Mouse (Mus musculus) macrophage (primary cell): Measurements from ENCODE around the gene Exoc4. TPM values are rescaled to one million over a fixed set of nuclear protein-coding genes. Genes with fewer than 3 reads are reported as not detected.

Experiments
- H3K27ac ChIP-seq: fragments of 350-480 bp; formaldehyde crosslinking; 2 replicates; pipeline ENCODE4 v1.9.0; 2021
- H3K36me3 ChIP-seq: fragments of 350-480 bp; formaldehyde crosslinking; 2 replicates; pipeline ENCODE4 v1.9.0; 2021; ENCODE audit errors: inconsistent target
- H3K4me3 ChIP-seq: fragments of 350-480 bp; formaldehyde crosslinking; 2 replicates; pipeline ENCODE4 v1.9.0; 2021; ENCODE audit errors: inconsistent target
- H3K79me2 ChIP-seq: fragments of 350-480 bp; formaldehyde crosslinking; 2 replicates; pipeline ENCODE4 v1.9.0; 2021; ENCODE audit errors: inconsistent target
- WGBS: methylation state at CpG from one replicate; pipeline ENCODE4 v1.1.7; 2026; ENCODE audit warnings: inconsistent platforms; ENCODE audit not compliant: missing documents; 5-methylcytosine and 5-hydroxymethylcytosine counted together
- polyA plus RNA-seq: library from polyadenylated mRNA; stranded (reverse); fragments of 250-400 nt; gene quantifications from 3 replicates; pipeline ENCODE4 v1.2.4, GENCODE M21; 2018; ENCODE audit warnings: inconsistent platforms

Exoc4 gene
- polyA plus RNA-seq, 1 experiment from 2014 or later: 52.1 TPM

DNA sequence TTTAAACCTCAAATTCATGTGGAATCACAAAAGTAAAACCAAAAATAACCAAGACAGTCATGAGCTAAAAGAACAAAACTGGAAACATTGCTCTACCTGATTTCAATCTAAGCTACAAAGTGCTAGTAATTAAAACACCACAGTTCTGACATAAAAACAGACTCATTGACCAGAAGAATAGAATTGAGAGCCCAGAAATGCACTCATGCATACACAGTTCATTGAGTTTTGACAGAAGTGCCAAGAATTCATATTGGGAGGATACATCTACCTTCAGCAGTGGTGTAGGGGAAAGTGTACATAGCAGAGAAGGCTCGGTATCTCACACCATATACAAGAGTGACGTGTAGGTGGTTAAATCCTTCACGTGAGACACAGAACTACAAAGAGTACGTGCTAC, 580.4 kb downstream of the Exoc4 start:
- H3K36me3 ChIP-seq: no peaks in the 10 kb centered on the region
- 98% methylated on average over 4 of the region's 4 CpGs for WGBS
- H3K79me2 ChIP-seq: no peaks in the 10 kb centered on the region
- H3K27ac ChIP-seq: no peak overlapping the region
- H3K4me3 ChIP-seq: no peak overlapping the region

- no peak overlapping the region for H3K4me3 ChIP-seq
- no peak overlapping the region for H3K27ac ChIP-seq
- no peaks in the 10 kb centered on the region for H3K79me2 ChIP-seq
- no peaks in the 10 kb centered on the region for H3K36me3 ChIP-seq
- 91% methylated on average over 3 of the region's 3 CpGs for WGBS
Observed at GRCm38 (mm10) chr6:33831276-33831675, 582.4 kb downstream of the Exoc4 start.

DNA sequence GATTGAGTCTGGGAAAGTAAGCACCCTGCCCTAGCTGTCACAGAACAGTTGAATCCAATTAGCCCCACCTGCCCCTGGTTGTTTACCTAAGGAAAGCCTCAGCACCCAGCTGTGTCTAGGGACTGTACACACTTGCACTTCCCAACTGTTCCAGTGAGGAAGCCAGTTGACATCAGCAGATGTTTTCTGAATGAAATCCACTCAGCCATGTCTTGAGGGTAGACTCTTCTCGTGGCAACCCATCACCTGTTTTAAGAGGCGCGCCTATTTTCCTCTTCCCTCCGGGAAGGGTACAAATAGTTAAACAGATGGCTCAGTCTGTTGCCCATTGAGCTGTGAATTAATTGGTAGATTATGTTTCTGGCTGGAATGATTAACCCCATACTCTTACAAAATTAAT, 584.1 kb downstream of the Exoc4 start:
- Histone ChIP-seq H3K79me2 (no peaks in the 10 kb centered on the region), H3K27ac (no peak overlapping the region), H3K4me3 (no peak overlapping the region), H3K36me3 (no peaks in the 10 kb centered on the region)
- WGBS: 90% methylated on average over 2 of the region's 4 CpGs

GRCm38 (mm10) chr6:33836048-33836780, 587.3 kb downstream of the Exoc4 start:
- Histone ChIP-seq H3K27ac (no peak overlapping the region), H3K79me2 (no peaks in the 10 kb centered on the region), H3K36me3 (no peaks in the 10 kb centered on the region), H3K4me3 (no peak overlapping the region)
- 100% methylated on average over 3 of the region's 3 CpGs for WGBS

GRCm38 (mm10) chr6:33842901-33843300, 594.0 kb downstream of the Exoc4 start:
- Histone ChIP-seq H3K4me3 (no peak overlapping the region), H3K79me2 (no peaks in the 10 kb centered on the region), H3K27ac (no peak overlapping the region), H3K36me3 (no peaks in the 10 kb centered on the region)
- 83% methylated on average over 1 of the region's 1 CpGs for WGBS

DNA sequence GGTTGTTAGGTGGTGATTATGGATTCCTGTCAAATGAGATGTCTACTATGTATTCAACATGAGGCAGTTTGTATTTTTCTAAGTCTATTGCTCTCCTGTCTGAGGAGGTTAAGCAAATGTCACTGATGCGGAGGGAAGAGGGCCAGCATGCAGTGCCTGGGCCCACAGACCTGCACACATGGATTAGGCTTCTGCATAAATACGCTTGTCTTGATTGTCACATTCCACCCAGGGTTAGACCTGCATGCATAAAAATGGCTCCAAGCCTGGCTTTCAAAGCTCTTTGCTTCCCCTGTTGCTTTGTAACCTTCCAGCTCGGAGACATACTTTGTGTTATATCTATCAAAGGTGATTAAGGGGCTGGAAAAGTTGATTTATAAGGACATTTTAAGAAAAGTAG, 610.2 kb downstream of the Exoc4 start:
- 93% methylated on average over 3 of the region's 3 CpGs for WGBS
- H3K36me3 ChIP-seq: no peaks in the 10 kb centered on the region
- H3K4me3 ChIP-seq: no peak overlapping the region
- H3K27ac ChIP-seq: no peak overlapping the region
- no peaks in the 10 kb centered on the region for H3K79me2 ChIP-seq

GRCm38 (mm10) chr6:33865752-33866151, 616.9 kb downstream of the Exoc4 start:
- H3K4me3 ChIP-seq: no peak overlapping the region
- WGBS: 11% methylated on average over 3 of the region's 3 CpGs
- H3K36me3 ChIP-seq: no peaks in the 10 kb centered on the region
- H3K79me2 ChIP-seq: no peaks in the 10 kb centered on the region
- no peak overlapping the region for H3K27ac ChIP-seq

DNA sequence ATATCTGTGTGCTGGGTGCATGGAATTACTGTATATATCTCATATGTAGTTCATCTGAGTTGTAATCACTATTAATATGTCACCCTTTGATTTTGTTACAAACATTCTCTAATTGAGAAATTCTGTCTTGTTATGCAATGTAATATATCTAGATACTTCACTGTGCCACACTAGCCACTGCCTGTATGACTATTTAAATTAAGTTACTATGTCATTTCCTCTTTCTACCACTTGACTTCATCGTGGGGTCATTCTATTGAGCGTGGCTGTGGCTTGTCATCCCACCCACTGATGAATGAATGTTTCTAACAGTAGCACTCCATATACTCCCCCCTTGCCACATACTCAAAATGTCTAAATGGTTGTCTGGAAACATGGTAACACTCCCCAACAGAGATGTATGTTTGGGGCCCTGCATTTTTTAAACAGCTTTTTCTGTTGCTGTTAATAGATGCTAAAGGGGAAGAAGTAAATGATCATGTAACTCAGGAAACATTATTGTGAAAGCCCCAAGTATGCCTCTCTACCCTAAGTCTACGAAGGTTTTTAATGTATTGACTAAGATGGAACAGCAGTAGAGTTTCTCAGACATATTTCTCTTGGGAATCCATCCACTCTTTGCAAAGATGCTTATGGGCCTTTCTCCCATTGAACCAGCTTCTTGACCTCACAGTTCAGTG, 618.2 kb downstream of the Exoc4 start:
- H3K36me3 ChIP-seq: no peaks in the 10 kb centered on the region
- no peak overlapping the region for H3K4me3 ChIP-seq
- no peak overlapping the region for H3K27ac ChIP-seq
- H3K79me2 ChIP-seq: no peaks in the 10 kb centered on the region
- WGBS: 25% methylated on average over 3 of the region's 3 CpGs

GRCm38 (mm10) chr6:33869251-33869650, 620.4 kb downstream of the Exoc4 start:
- no peak overlapping the region for H3K27ac ChIP-seq
- 97% methylated on average over 3 of the region's 3 CpGs for WGBS
- H3K79me2 ChIP-seq: no peaks in the 10 kb centered on the region
- no peaks in the 10 kb centered on the region for H3K36me3 ChIP-seq
- H3K4me3 ChIP-seq: no peak overlapping the region

DNA sequence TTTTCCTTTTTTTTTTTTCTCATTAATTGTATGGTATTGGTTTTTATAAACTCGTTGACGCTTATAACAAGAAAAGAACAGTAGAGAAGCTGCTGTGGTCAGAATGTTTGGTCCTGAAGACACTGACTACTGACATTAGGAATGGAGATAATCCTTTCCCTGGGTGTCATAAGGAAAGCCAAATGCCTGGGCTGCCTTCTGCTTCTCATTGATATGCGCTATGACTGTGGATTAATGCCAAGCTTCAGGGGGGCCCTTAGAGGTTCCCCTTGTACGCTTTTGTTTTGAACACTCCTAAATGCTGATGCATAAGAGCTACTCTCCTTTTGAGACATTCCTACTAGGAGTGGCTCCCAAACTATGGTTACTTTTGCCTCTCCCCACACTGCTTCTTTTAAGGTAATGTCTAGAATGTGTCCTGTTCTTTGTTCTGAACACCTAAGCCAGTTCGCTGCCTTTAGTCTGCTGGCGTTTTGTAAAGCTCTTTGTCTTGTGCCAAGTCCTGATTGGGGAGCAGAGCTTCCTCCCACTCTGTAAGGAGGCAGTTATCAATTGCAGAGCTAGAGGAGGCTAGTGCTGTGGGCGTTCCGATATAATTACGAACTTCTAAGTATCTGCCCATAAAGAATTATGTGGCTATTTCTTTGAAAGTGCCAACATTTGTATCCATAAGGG, 621.7 kb downstream of the Exoc4 start:
- Histone ChIP-seq H3K79me2 (no peaks in the 10 kb centered on the region), H3K27ac (no peak overlapping the region), H3K36me3 (no peaks in the 10 kb centered on the region), H3K4me3 (no peak overlapping the region)
- WGBS: 89% methylated on average over 9 of the region's 9 CpGs

DNA sequence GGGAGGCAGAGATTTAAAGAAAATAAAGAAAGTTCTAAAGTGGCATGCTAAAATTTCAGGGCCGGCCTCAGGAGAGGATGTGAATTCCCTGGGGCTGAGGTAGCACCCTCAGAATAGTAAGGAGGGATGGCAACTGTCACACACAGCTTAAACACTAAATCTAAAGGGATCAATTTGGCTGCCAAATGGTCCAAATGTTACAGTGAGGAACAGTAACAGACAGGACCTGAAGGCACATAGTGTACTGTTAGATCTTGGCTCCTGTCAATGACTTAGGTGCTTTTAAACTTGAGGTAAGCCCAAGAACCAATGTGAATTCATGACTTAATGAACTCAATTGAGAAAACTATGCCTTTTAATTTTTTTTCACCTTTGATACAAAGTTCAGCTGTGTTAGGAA, 622.4 kb downstream of the Exoc4 start:
- H3K79me2 ChIP-seq: no peaks in the 10 kb centered on the region
- no peaks in the 10 kb centered on the region for H3K36me3 ChIP-seq
- H3K4me3 ChIP-seq: no peak overlapping the region
- H3K27ac ChIP-seq: no peak overlapping the region
- 86% methylated on average over 1 of the region's 1 CpGs for WGBS

DNA sequence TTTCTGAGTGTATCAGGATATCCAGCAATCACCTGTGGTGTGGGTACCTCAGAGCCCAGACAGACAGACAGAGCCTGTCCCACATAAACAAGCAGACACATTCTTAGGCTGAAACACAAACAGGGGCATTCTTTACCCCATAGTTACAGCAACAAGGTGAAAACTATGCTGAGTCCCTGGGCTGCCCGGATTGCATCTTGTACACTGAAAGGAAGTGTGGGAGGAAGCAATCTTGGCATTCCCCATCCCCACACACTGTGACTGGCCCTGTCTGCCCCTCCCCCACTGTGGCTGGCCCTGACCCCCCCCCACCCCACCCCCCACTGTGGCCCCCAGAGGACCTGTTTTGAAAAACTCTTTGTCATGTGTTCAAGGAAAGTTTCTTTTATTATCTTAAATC, 623.3 kb downstream of the Exoc4 start:
- no peak overlapping the region for H3K27ac ChIP-seq
- H3K79me2 ChIP-seq: no peaks in the 10 kb centered on the region
- 67% methylated on average over 1 of the region's 1 CpGs for WGBS
- no peaks in the 10 kb centered on the region for H3K36me3 ChIP-seq
- H3K4me3 ChIP-seq: no peak overlapping the region

- Histone ChIP-seq H3K36me3 (no peaks in the 10 kb centered on the region), H3K27ac (no peak overlapping the region), H3K79me2 (no peaks in the 10 kb centered on the region), H3K4me3 (no peak overlapping the region)
- 100% methylated on average over 4 of the region's 5 CpGs for WGBS
Observed at GRCm38 (mm10) chr6:33873000-33873399, 624.1 kb downstream of the Exoc4 start.

GRCm38 (mm10) chr6:33874291-33875014, 625.6 kb downstream of the Exoc4 start:
- Histone ChIP-seq H3K4me3 (no peak overlapping the region), H3K27ac (no peak overlapping the region), H3K36me3 (no peaks in the 10 kb centered on the region), H3K79me2 (no peaks in the 10 kb centered on the region)
- 94% methylated on average over 8 of the region's 8 CpGs for WGBS
